Mouse (Mus musculus) ES-E14 (cell line): ENCODE measurements at regions not wholly inside any gene's neighbourhood (a gene's known extent, or its start where the extent isn't known, plus 50 kb on each side); places are given as distances from the start of the nearest gene placed in this dataset.

Experiments used
- CHD2 ChIP-seq: IDR thresholded peaks from 2 replicates; pipeline ENCODE4 v1.6.1; 2014; ENCODE audit warnings: mild to moderate bottlenecking, low read depth, low read length, inconsistent platforms
- HCFC1 ChIP-seq: IDR thresholded peaks from 2 replicates; pipeline ENCODE4 v1.6.1; 2012; ENCODE audit warnings: low read length, inconsistent platforms, borderline replicate concordance; ENCODE audit not compliant: insufficient read depth
- MAFK ChIP-seq: IDR thresholded peaks from 2 replicates; pipeline ENCODE4 v1.6.1; 2014; ENCODE audit warnings: mild to moderate bottlenecking, low read depth, low read length, inconsistent platforms; ENCODE audit not compliant: insufficient read depth
- ZC3H11A ChIP-seq: IDR thresholded peaks from 2 replicates; pipeline ENCODE4 v1.6.1; 2012; ENCODE audit warnings: low read depth, mild to moderate bottlenecking, inconsistent platforms, low read length, borderline replicate concordance
- ZNF384 ChIP-seq: IDR thresholded peaks from 2 replicates; pipeline ENCODE4 v1.6.1; 2012; ENCODE audit warnings: low read depth, low read length, inconsistent platforms

- TF ChIP-seq CHD2 (no peak), ZC3H11A (no peak), HCFC1 (no peak), MAFK (no peak), ZNF384 (no peak)
These were observed 73.2 kb downstream of the Cetn3 start for GRCm38 (mm10) chr13:81856072-81856471.
